Mouse (Mus musculus): ENCODE measurements around the gene Acsf2.

The Acsf2 gene

GRCm38 (mm10) chr11:94598437-94599120, 3.1 kb downstream of the Acsf2 start:
- DNase-seq (ENCODE audit: low read depth, low spot score), result no peak

- DNase-seq (ENCODE audit: low read depth, low spot score), result no peak
Observed at GRCm38 (mm10) chr11:94597319-94597718, 4.4 kb downstream of the Acsf2 start.

DNA sequence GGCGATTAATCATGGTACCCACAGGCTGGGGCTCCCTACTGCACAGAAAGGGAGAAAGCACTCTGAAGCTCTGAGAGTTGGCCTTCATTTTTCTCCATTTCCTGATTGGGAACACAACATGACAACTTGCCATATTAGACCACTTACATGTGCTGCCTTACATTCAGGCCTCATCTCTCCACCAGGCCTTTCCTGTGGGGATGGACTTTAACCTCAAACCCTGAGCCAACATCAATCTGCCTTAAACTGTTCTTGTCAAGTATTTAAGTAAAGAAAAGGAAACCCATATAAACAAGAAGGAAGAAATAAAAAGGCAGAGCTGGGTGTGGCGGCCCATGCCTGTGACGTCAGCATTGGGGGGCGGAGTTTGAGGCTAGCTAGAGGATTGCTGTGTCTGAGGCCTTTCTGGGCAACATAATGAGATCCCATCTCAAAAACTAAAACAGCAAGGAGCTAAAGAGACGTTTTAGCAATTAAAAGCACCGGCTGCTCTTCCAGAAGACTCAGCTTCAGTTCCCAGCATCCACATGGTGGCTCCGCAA, 5.3 kb downstream of the Acsf2 start:
- no peak for DNase-seq (ENCODE audit: low read depth, low spot score)

GRCm38 (mm10) chr11:94587511-94587910, 14.2 kb downstream of the Acsf2 start:
- DNase-seq (ENCODE audit: low read depth, low spot score), result no peak

- DNase-seq (ENCODE audit: low read depth, low spot score), result no peak
Observed at GRCm38 (mm10) chr11:94585091-94585490, 16.6 kb downstream of the Acsf2 start.

DNA sequence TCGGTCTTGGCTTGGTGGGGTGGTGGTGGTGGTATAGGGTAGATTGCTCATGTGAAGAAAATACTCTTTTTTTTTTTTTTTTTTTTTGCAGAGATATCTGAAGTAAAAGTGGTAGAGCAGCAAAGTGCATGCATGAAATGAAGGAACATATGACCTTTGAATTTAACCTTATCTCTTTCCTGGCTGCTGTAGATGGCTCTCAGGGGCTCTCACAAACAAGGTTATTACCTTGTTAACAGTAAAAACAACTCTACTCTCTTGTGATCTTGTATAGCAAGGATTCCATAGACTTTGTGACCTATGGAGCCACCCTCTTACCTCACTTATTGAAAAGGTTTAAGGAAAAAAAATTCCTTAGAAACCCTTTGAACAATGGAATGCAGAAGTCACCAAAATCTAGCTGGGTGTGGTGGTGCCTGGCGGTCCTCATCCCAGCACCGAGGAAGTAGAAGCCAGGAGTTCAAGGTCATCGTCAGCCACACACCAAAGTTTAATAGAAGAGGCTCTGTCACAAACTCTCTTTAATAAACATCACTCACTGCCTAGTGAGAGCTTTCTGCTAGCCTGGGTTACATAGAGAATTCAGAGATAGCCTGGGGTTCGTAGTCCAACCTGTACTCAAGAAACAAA, 21.4 kb downstream of the Acsf2 start:
- no peak for DNase-seq (ENCODE audit: low read depth, low spot score)

DNA sequence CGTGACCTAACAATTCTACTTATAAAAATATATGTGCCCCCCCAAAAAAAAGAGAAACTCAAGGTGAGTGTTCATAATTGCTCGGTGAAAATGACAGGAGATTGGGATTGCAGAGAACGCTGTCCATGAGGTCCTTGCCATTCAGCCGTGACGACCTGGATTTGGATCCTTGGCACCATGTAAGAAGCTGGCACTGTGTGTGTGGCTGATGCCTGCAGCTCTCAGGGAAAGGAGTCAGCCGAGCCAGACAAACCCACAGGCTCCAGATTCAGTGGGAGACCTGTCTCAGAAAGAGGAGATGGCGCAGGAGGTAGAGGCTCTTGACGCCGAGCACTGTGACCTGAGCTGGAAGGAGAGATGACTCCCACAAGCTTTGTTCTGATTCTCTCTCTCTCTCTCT, 25.3 kb downstream of the Acsf2 start:
- DNase-seq (ENCODE audit: low read depth, low spot score), result no peak

GRCm38 (mm10) chr11:94575036-94575435, 26.6 kb downstream of the Acsf2 start:
- DNase-seq (ENCODE audit: low read depth, low spot score), result no peak

DNA sequence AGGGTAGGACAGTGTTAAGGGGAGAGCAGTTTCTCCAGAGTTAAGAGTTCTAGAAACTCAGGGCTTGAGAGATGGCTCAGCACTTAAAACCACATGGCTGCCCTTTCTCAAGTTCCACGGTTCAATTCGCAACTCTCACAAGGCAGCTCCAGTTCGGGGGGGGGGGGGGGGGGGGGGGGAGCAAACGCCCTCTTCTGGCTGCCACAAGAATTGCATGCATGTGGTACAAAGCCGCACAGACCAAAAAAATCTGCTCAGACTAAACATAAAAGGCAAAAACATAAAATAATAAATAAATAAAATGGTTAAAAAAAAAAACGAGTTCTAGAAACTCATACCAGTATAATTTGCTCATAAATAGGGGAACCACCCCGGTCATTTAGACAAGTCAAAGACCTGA, 27.1 kb downstream of the Acsf2 start:
- no peak for DNase-seq (ENCODE audit: low read depth, low spot score)

GRCm38 (mm10) chr11:94571850-94572249, 29.8 kb downstream of the Acsf2 start:
- DNase-seq (ENCODE audit: low read depth, low spot score), result no peak

DNA sequence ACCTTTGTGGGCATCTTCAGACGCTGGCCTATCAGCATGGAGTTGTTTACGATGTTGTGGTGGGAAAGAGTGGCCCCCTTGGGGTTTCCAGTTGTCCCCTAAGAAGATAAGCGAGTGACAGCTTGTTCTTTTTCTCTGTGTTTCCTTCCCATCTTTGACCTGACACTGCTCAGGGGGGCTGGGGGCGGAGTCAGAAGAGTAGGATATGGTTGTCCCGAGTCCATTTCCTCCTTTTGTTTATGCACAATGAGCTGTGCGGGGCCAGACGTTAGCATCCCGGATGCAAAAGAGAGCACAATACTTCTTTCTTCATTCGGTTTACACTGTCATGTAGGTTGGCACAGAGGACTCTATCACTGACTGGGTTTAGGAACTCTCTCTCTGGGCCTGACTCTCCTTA, 31.1 kb downstream of the Acsf2 start:
- DNase-seq (ENCODE audit: low read depth, low spot score), result no peak

- DNase-seq (ENCODE audit: low read depth, low spot score), result no peak
Observed at GRCm38 (mm10) chr11:94567326-94567725, 34.3 kb downstream of the Acsf2 start.

- no peak for DNase-seq (ENCODE audit: low read depth, low spot score)
Observed at GRCm38 (mm10) chr11:94566534-94566933, 35.1 kb downstream of the Acsf2 start.

DNA sequence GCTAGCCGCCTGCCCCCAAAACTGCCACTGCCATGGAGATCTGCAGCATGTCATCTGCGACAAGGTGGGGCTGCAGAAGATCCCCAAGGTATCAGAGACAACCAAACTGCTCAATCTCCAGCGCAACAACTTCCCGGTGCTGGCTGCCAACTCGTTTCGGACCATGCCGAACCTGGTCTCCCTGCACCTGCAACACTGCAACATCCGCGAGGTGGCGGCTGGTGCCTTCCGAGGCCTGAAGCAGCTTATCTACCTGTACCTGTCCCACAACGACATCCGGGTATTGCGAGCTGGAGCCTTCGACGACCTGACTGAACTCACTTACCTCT, 36.6 kb downstream of the Acsf2 start:
- DNase-seq (ENCODE audit: low read depth, low spot score), result no peak

GRCm38 (mm10) chr11:94564437-94565150, 37.1 kb downstream of the Acsf2 start, which contains the start of gene Chad:
Chad (plus strand) TSS chr11:94565047.
- DNase-seq (ENCODE audit: low read depth, low spot score), result no peak

- DNase-seq (ENCODE audit: low read depth, low spot score), result no peak
Observed at GRCm38 (mm10) chr11:94563821-94564220, 37.9 kb downstream of the Acsf2 start.

- DNase-seq (ENCODE audit: low read depth, low spot score), result no peak
Observed at GRCm38 (mm10) chr11:94563383-94563782, 38.3 kb downstream of the Acsf2 start.

DNA sequence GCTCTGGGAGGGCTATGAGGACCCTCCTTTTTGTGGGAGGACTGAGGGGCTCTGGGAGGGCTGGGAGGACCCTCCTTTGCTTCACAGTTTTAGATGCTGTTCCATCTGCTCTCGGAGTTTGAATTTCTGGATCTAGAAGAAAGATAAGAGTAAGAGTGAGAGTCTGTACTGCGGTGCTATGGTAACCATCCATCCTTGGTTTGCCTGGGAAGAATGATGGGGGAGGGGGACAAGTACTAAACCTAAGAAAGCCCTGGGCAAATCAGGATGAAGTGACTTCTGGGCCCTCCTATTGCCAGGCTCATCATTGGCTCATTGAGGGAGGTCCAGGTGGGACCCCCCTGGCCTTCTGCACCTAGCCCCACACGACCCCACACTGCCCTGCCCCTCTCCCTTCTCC, 43.4 kb downstream of the Acsf2 start:
- DNase-seq (ENCODE audit: low read depth, low spot score), result no peak

- no peak for DNase-seq (ENCODE audit: low read depth, low spot score)
Observed at GRCm38 (mm10) chr11:94550442-94550744, 51.3 kb downstream of the Acsf2 start.

- DNase-seq (ENCODE audit: low read depth, low spot score), result no peak
Observed at GRCm38 (mm10) chr11:94549691-94550441, 51.8 kb downstream of the Acsf2 start.

- DNase-seq (ENCODE audit: low read depth, low spot score), result peak; percentile 89
Observed at GRCm38 (mm10) chr11:94548888-94549690, 52.6 kb downstream of the Acsf2 start, which contains the start of gene Rsad1. Rsad1 (minus strand) TSS chr11:94549255.
